Mouse (Mus musculus) midbrain, embryonic 14.5 days (tissue): ENCODE results near the gene D930048N14Rik. TPM values are rescaled to one million over a fixed set of nuclear protein-coding genes. Genes with fewer than 3 reads are reported as not detected.
"Not testable (repeated sequence)": the region's sequence is repeated elsewhere in the genome, so short reads cannot be mapped to it uniquely, and the experiment has no call there.

Source experiments
- ATAC-seq: fragments of 200-750 bp; cut with Nextera tagmentation; 2 replicates; pipeline ENCODE4 v1.8.0; 2017; ENCODE audit warnings: moderate number of reproducible peaks, moderate library complexity; ENCODE audit not compliant: low FRiP score, low TSS enrichment
- DNase-seq: peaks from one replicate; pipeline ENCODE4 v3.0.0-alpha.2; 2015
- H3K27ac ChIP-seq: fragments of 300-500 bp; sonication (generic); replicated peaks from 2 replicates; pipeline ENCODE4 v1.5.1; 2014; ENCODE audit warnings: mild to moderate bottlenecking, low read depth, low read length, moderate library complexity
- H3K27me3 ChIP-seq: fragments of 300-500 bp; sonication (generic); 2 replicates; pipeline ENCODE4 v1.6.1; 2014; ENCODE audit warnings: low read length, control low read depth, mixed read lengths; ENCODE audit not compliant: control insufficient read depth, insufficient read depth
- H3K36me3 ChIP-seq: fragments of 300-500 bp; sonication (generic); 2 replicates; pipeline ENCODE4 v1.6.1; 2014; ENCODE audit warnings: low read length, control low read depth; ENCODE audit not compliant: control insufficient read depth, insufficient read depth
- H3K4me1 ChIP-seq: fragments of 300-500 bp; sonication (generic); 2 replicates; pipeline ENCODE4 v1.6.1; 2014; ENCODE audit warnings: mild to moderate bottlenecking, antibody characterized with exemption, low read length, control low read depth; ENCODE audit not compliant: control insufficient read depth, insufficient read depth
- H3K4me2 ChIP-seq: fragments of 300-500 bp; sonication (generic); 2 replicates; pipeline ENCODE4 v1.6.1; 2014; ENCODE audit warnings: mild to moderate bottlenecking, low read length, moderate library complexity
- H3K4me3 ChIP-seq: fragments of 300-500 bp; sonication (generic); replicated peaks from 2 replicates; pipeline ENCODE4 v1.5.1; 2014; ENCODE audit warnings: low read depth, low read length
- H3K9ac ChIP-seq: fragments of 300-500 bp; sonication (generic); replicated peaks from 2 replicates; pipeline ENCODE4 v1.6.1; 2014; ENCODE audit warnings: mild to moderate bottlenecking, low read length, moderate library complexity
- H3K9me3 ChIP-seq: fragments of 300-500 bp; sonication (generic); 2 replicates; pipeline ENCODE4 v1.6.1; 2016; ENCODE audit warnings: low read length, control low read depth, mixed read lengths; ENCODE audit not compliant: control insufficient read depth
- WGBS: fragments of 180-500 bp; shearing (Covaris S2); extraction: QIAGEN DNeasy Blood & Tissue Kit; methylation state at CpG from one replicate; pipeline ENCODE4 v1.1.7; 2014; 5-methylcytosine and 5-hydroxymethylcytosine counted together
- polyA plus RNA-seq: library from polyadenylated mRNA; unstranded; fragments of >200 nt; fragmentation: Nextera tagmentation; extraction: Ambion mirVana; gene quantifications from 2 replicates; pipeline ENCODE4 v1.2.1, GENCODE M21; 2014

D930048N14Rik gene
- polyA plus RNA-seq, 1 experiment from 2014 or later = 1.00 TPM

GRCm38 (mm10) chr11:51614256-51614655 lies 36.5 kb upstream of the D930048N14Rik start:
- no peak overlapping the region for H3K27ac ChIP-seq
- no peaks in the 10 kb centered on the region for H3K9me3 ChIP-seq
- ATAC-seq = no peak
- H3K27me3 ChIP-seq = no peaks in the 10 kb centered on the region
- no peak overlapping the region for H3K4me3 ChIP-seq
- H3K36me3 ChIP-seq = no peaks in the 10 kb centered on the region
- H3K9ac ChIP-seq = no peak overlapping the region
- no peak overlapping the region for H3K4me2 ChIP-seq
- no peak for DNase-seq
- WGBS = 81% methylated on average over 8 of the region's 8 CpGs
- no peaks in the 10 kb centered on the region for H3K4me1 ChIP-seq

GRCm38 (mm10) chr11:51615129-51615528 lies 35.6 kb upstream of the D930048N14Rik start:
- no peaks in the 10 kb centered on the region for H3K9me3 ChIP-seq
- no peaks in the 10 kb centered on the region for H3K27me3 ChIP-seq
- ATAC-seq (no peak), DNase-seq (no peak)
- H3K36me3 ChIP-seq = no peaks in the 10 kb centered on the region
- H3K9ac ChIP-seq = peak overlapping the region; percentile 56; the same call in 1 of the 2 replicates
- no peak overlapping the region for H3K27ac ChIP-seq
- H3K4me3 ChIP-seq = no peak overlapping the region; the same call in 1 of the 2 replicates
- peaks cover 2% of the 10 kb centered on the region for H3K4me1 ChIP-seq
- peak overlapping the region; percentile 60 for H3K4me2 ChIP-seq
- 59% methylated on average over 7 of the region's 7 CpGs for WGBS

- Histone ChIP-seq H3K9me3 (no peaks in the 10 kb centered on the region), H3K4me2 (peak overlapping the region; percentile 60), H3K4me3 (peak overlapping the region; percentile 27), H3K9ac (peak overlapping the region; percentile 56; the same call in 1 of the 2 replicates), H3K27ac (no peak overlapping the region), H3K4me1 (peaks cover 7% of the 10 kb centered on the region), H3K27me3 (no peaks in the 10 kb centered on the region), H3K36me3 (no peaks in the 10 kb centered on the region)
- WGBS = 7% methylated on average over 14 of the region's 14 CpGs
- no peak for ATAC-seq
- DNase-seq = peak; percentile 60
Measured at GRCm38 (mm10) chr11:51615601-51616000, 35.2 kb upstream of the D930048N14Rik start.

- ATAC-seq, H3K4me2 ChIP-seq, DNase-seq, H3K27me3 ChIP-seq, H3K4me1 ChIP-seq, H3K36me3 ChIP-seq, H3K27ac ChIP-seq, H3K4me3 ChIP-seq, H3K9ac ChIP-seq, H3K9me3 ChIP-seq: not testable (repeated sequence)
- 91% methylated on average over 7 of the region's 7 CpGs for WGBS
Measured at GRCm38 (mm10) chr11:51616113-51616512, 34.6 kb upstream of the D930048N14Rik start.

GRCm38 (mm10) chr11:51617693-51618092 lies 33.1 kb upstream of the D930048N14Rik start:
- 2% methylated on average over 4 of the region's 4 CpGs for WGBS
- H3K27me3 ChIP-seq = no peaks in the 10 kb centered on the region
- H3K36me3 ChIP-seq = peaks cover 16% of the 10 kb centered on the region
- H3K4me1 ChIP-seq = peaks cover 9% of the 10 kb centered on the region
- DNase-seq (peak; percentile 83), ATAC-seq (no peak)
- no peak overlapping the region for H3K4me3 ChIP-seq
- no peak overlapping the region for H3K4me2 ChIP-seq
- no peak overlapping the region for H3K9ac ChIP-seq
- no peaks in the 10 kb centered on the region for H3K9me3 ChIP-seq
- no peak overlapping the region for H3K27ac ChIP-seq

- DNase-seq (no peak), ATAC-seq (peak; percentile 63)
- Histone ChIP-seq H3K9ac (peak overlapping the region; percentile 31; the same call in 1 of the 2 replicates), H3K4me1 (peaks cover 9% of the 10 kb centered on the region), H3K4me2 (peak overlapping the region; percentile 83), H3K4me3 (peak overlapping the region; percentile 83), H3K27ac (no peak overlapping the region), H3K9me3 (no peaks in the 10 kb centered on the region), H3K27me3 (no peaks in the 10 kb centered on the region), H3K36me3 (peaks cover 29% of the 10 kb centered on the region)
- WGBS = 54% methylated on average over 8 of the region's 8 CpGs
Measured at GRCm38 (mm10) chr11:51618894-51619408, 31.8 kb upstream of the D930048N14Rik start.

GRCm38 (mm10) chr11:51619409-51620060 lies 31.2 kb upstream of the D930048N14Rik start, which contains the start of gene Nhp2:
Gene Nhp2, plus strand, starts transcription at chr11:51619735.
- DNase-seq (peak; percentile 97), ATAC-seq (peak; percentile 93)
- Histone ChIP-seq H3K4me1 (peaks cover 9% of the 10 kb centered on the region), H3K9ac (peak within 1 kb of the TSS; percentile 71), H3K27ac (no peak within 1 kb of the TSS), H3K36me3 (peaks cover 35% of the 10 kb centered on the region), H3K27me3 (no peaks in the 10 kb centered on the region), H3K9me3 (no peaks in the 10 kb centered on the region), H3K4me2 (peak within 1 kb of the TSS; percentile 83), H3K4me3 (peak within 1 kb of the TSS; percentile 83)
- under 1% methylated on average over 51 of the region's 51 CpGs for WGBS

- peak overlapping the region; percentile 83 for H3K4me2 ChIP-seq
- no peak for ATAC-seq
- H3K4me3 ChIP-seq = peak overlapping the region; percentile 83
- peak overlapping the region; percentile 71 for H3K9ac ChIP-seq
- no peaks in the 10 kb centered on the region for H3K9me3 ChIP-seq
- no peak for DNase-seq
- peaks cover 9% of the 10 kb centered on the region for H3K4me1 ChIP-seq
- WGBS = 2% methylated on average over 11 of the region's 11 CpGs
- peaks cover 40% of the 10 kb centered on the region for H3K36me3 ChIP-seq
- no peak overlapping the region for H3K27ac ChIP-seq
- no peaks in the 10 kb centered on the region for H3K27me3 ChIP-seq
Measured at GRCm38 (mm10) chr11:51620084-51620483, 30.7 kb upstream of the D930048N14Rik start.

- WGBS = 97% methylated on average over 2 of the region's 2 CpGs
- Histone ChIP-seq H3K36me3 (peaks cover 57% of the 10 kb centered on the region), H3K9me3 (no peaks in the 10 kb centered on the region)
Measured at GRCm38 (mm10) chr11:51621776-51622175, 29.0 kb upstream of the D930048N14Rik start.

More at GRCm38 (mm10) chr11:51621776-51622175, 29.0 kb upstream of the D930048N14Rik start:
- Histone ChIP-seq H3K9ac (no peak overlapping the region), H3K27me3 (no peaks in the 10 kb centered on the region), H3K27ac (no peak overlapping the region), H3K4me2 (no peak overlapping the region), H3K4me1 (peaks cover 9% of the 10 kb centered on the region), H3K4me3 (no peak overlapping the region)
- no peak for ATAC-seq
- DNase-seq = no peak
